9 mouse cellular contexts compared by ENCODE assay signal in genomic region chr12:5111343-5111742, GRCm38 (mm10).
DNase-seq lines count a peak whose midpoint lies in the region; ATAC-seq and TF ChIP-seq lines count a peak whose summit lies in the region.
"Had no signal": no experiment of that assay in that cellular context is flagged by ENCODE, and none has a peak within 500 bp of the region (broad histone marks: within the 10 kb centered on the region; RNA-seq: fewer than 3 reads in every experiment).

No protein-coding gene starts in this region.

- H3K4me1 ChIP-seq in liver, postnatal 0 days (ENCODE audit: insufficient read depth) = no peaks in the 10 kb centered on the region
- no peaks in the 10 kb centered on the region for H3K4me1 ChIP-seq in limb, embryonic 14.5 days (ENCODE audit: control insufficient read depth, insufficient read depth, low read length)
- H3K4me1 ChIP-seq: lung, embryonic 15.5 days had no signal

- no peak for TF ChIP-seq CTCF in liver, postnatal 0 days (IDR thresholded peaks at IDR 0.05; ENCODE audit: low read depth)

- no peak overlapping the region for H3K4me2 ChIP-seq in liver, postnatal 0 days (ENCODE audit: low read depth, low read length)
- no peak overlapping the region for H3K4me2 ChIP-seq in limb, embryonic 14.5 days (replicated peaks; ENCODE audit: low read depth, low read length, severe bottlenecking)
- H3K4me2 ChIP-seq: lung, embryonic 15.5 days had no signal

- no peak for TF ChIP-seq POLR2A in limb, embryonic 14.5 days (IDR thresholded peaks at IDR 0.05; ENCODE audit: borderline replicate concordance, extremely low read depth, insufficient read depth, insufficient read length)

- no peaks in the 10 kb centered on the region for H3K27me3 ChIP-seq in liver, postnatal 0 days (ENCODE audit: insufficient read depth, low read length)
- no peaks in the 10 kb centered on the region for H3K27me3 ChIP-seq in limb, embryonic 14.5 days (ENCODE audit: control insufficient read depth, insufficient read depth, low read length)
- H3K27me3 ChIP-seq: lung, embryonic 15.5 days had no signal

- no peaks in the 10 kb centered on the region for H3K36me3 ChIP-seq in liver, postnatal 0 days (replicated peaks; ENCODE audit: insufficient read depth, low read length)
- H3K36me3 ChIP-seq in limb, embryonic 14.5 days (ENCODE audit: control insufficient read depth, insufficient read depth, low read length) = no peaks in the 10 kb centered on the region
- H3K36me3 ChIP-seq: lung, embryonic 15.5 days had no signal

- WGBS in liver, postnatal 0 days (ENCODE audit: insufficient replicate concordance) = 41% methylated on average over 3 of the region's 3 CpGs
- 55% methylated on average over 3 of the region's 3 CpGs for WGBS in limb, embryonic 14.5 days

- no peak for TF ChIP-seq EP300 in liver, postnatal 0 days (IDR thresholded peaks at IDR 0.05; ENCODE audit: low read depth)

- DNase-seq in adrenal gland, postnatal 36 days = peak; percentile 28 to 37
- DNase-seq in adrenal gland, adult 2 months = no peak
- DNase-seq in liver = peak; percentile 12
- DNase-seq in liver, postnatal 0 days = no peak
- DNase-seq in adipocyte (ENCODE audit: low spot score) = peak; percentile 31
- peak; percentile 69 for DNase-seq in limb, embryonic 14.5 days (ENCODE audit: low spot score)
- no peak for DNase-seq in right cerebral cortex, postnatal 36 days (ENCODE audit: low spot score in 2 of 2)
- DNase-seq in cerebellum, adult 9-10 months = no peak

- H3K4me3 ChIP-seq in liver, postnatal 0 days (ENCODE audit: low read depth, low read length) = no peak overlapping the region
- no peak overlapping the region for H3K4me3 ChIP-seq in limb, embryonic 14.5 days (replicated peaks; ENCODE audit: low read length)
- H3K4me3 ChIP-seq: lung, embryonic 15.5 days had no signal

- no peaks in the 10 kb centered on the region for H3K9me3 ChIP-seq in liver, postnatal 0 days (ENCODE audit: low read length)
- H3K9me3 ChIP-seq in limb, embryonic 14.5 days (ENCODE audit: control insufficient read depth, low read length) = no peaks in the 10 kb centered on the region
- H3K9me3 ChIP-seq: lung, embryonic 15.5 days had no signal

- H3K27ac ChIP-seq in liver, postnatal 0 days (ENCODE audit: low read depth) = no peak overlapping the region
- no peak overlapping the region for H3K27ac ChIP-seq in limb, embryonic 14.5 days (replicated peaks; ENCODE audit: low read depth, low read length)
- H3K27ac ChIP-seq: lung, embryonic 15.5 days had no signal

- no peak overlapping the region for H3K9ac ChIP-seq in liver, postnatal 0 days (replicated peaks)
- no peak overlapping the region for H3K9ac ChIP-seq in limb, embryonic 14.5 days (ENCODE audit: low read depth, low read length, severe bottlenecking)
- H3K9ac ChIP-seq: lung, embryonic 15.5 days had no signal

- ATAC-seq in liver, postnatal 0 days = no peak
- no peak for ATAC-seq in limb, embryonic 14.5 days (ENCODE audit: low FRiP score, low read depth)

Comparison
In these comparisons a context has a peak if more than half of its experiments do, and no peak if none do; other contexts are left out.
1. DNase-seq: peak in adrenal gland, postnatal 36 days (2 of 2), liver (single experiment), adipocyte (single experiment) and limb, embryonic 14.5 days (single experiment); none in adrenal gland, adult 2 months (single experiment), liver, postnatal 0 days (single experiment), right cerebral cortex, postnatal 36 days (0 of 2) and cerebellum, adult 9-10 months (single experiment).